Mouse (Mus musculus): ENCODE measurements around the gene Snrpn.

DNA sequence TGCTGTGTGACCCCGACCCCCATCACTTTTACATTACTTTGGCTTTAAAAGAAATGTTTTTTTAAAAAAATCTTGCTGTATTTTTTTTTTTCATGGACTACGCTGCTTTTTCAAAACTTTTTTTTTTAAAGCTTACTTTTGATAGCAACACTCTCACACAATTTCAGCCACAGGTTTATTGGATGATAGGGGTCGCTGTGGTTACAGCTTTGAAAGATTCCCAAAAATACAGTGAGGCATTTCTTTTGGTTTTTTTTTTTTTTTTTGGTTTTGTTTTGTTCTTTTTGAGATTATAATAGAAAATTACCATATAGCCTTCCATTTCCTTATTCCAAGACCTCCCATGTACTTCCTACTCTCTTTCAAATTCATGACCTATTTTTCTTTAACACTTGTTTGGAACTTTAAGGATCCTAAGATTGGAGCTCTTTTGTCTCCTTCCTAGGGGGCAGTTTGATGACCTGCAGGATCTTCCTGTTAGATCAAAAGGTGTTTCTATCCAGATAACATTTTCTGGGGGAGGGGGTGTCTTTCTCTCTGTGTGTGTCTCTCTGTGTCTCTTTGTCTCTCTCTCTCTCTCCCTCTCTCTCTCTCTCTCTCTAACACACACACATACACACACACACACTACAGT is 132.2 kb downstream of the Snrpn start:
- TF ChIP-seq POLR2A (IDR thresholded peaks at IDR 0.05; ENCODE audit: borderline replicate concordance, control insufficient read depth, low read depth, low read length) (no peak), CTCF (IDR thresholded peaks at IDR 0.05; ENCODE audit: control insufficient read depth, insufficient read depth, low read length) (no peak)
